Mouse (Mus musculus): Measurements from ENCODE around the gene Car2. TPM values are rescaled to one million over a fixed set of nuclear protein-coding genes. Genes with fewer than 3 reads are reported as not detected.
A peak's percentile ranks its signal among the peaks of the same experiment; 100 is the strongest.

Gene Car2
- polyA plus RNA-seq, 2 experiments, result 1,504 to 2,373 TPM

DNA sequence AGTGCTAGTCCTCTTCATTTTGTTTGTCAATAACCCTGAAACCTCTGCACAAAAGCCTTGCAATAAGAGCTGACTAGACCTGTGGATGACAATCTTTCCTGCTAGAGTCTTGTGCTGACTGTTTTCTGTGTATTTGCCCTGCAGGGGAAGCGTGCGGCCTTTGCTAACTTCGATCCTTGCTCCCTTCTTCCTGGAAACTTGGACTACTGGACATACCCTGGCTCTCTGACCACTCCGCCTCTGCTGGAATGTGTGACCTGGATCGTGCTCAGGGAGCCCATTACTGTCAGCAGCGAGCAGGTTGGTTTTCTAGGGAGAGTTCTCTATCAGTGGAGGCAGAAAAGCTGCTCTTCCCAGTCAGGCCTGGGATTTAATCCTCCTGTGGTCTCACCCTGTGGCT lies 11.7 kb downstream of the Car2 start:
- ATAC-seq (ENCODE audit: insufficient read depth), result no peak
- H3K27me3 ChIP-seq (ENCODE audit: control insufficient read depth, insufficient read depth, low read length), result no peaks in the 10 kb centered on the region
- peaks cover 0 to 2% of the 10 kb centered on the region in 2 experiments; a peak in 1 of 4 replicates for H3K4me1 ChIP-seq (replicated peaks; ENCODE audit: control insufficient read depth in 2 of 2, insufficient read depth in 2 of 2, low read length in 1 of 2)
- 90% methylated on average over 6 of the region's 6 CpGs for WGBS (ENCODE audit: insufficient replicate concordance)
- no peak overlapping the region for H3K4me2 ChIP-seq (ENCODE audit: low read depth)
- no peak for TF ChIP-seq CTCF (IDR thresholded peaks at IDR 0.05; ENCODE audit: low read depth)
- no peak for TF ChIP-seq EP300 (IDR thresholded peaks at IDR 0.05; ENCODE audit: low read depth)
- H3K4me3 ChIP-seq (ENCODE audit: insufficient read depth in 1 of 2, low read depth in 2 of 2, low read length in 2 of 2), result no peak overlapping the region
- DNase-seq (ENCODE audit: low read depth in 3 of 3, low spot score in 3 of 3), result no peak
- H3K9me3 ChIP-seq (ENCODE audit: control insufficient read depth, low read length), result no peaks in the 10 kb centered on the region
- H3K36me3 ChIP-seq (replicated peaks; ENCODE audit: control insufficient read depth, insufficient read depth, low read depth), result peaks cover 94% of the 10 kb centered on the region
- no peak overlapping the region; the same call in 1 of the 2 replicates for H3K27ac ChIP-seq
- H3K9ac ChIP-seq (replicated peaks), result no peak overlapping the region

DNA sequence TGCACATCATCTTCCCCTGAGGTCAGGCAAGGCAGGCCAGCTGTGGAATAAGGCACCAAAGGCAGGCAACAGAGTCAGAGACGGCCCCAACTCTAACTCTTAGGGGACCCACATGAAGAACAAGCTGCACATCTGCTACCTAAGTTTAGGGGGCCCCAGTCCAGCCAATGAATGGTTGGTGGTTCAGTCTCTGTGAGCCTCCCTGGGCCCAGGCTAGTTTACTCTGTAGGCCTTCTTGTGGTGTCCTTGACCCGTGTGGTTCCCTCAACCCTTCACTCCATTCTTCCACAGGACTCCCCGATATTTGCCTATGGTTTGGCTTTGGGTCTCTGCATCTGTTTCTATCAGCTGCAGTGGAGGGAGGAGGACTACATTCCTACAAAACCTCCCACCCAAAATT lies 17.3 kb downstream of the Car2 start:
- H3K4me2 ChIP-seq (ENCODE audit: low read depth), result no peak overlapping the region
- no peaks in the 10 kb centered on the region for H3K9me3 ChIP-seq (ENCODE audit: control insufficient read depth, low read length)
- no peak overlapping the region for H3K4me3 ChIP-seq (ENCODE audit: insufficient read depth in 1 of 2, low read depth in 2 of 2, low read length in 2 of 2)
- no peak for TF ChIP-seq CTCF (IDR thresholded peaks at IDR 0.05; ENCODE audit: low read depth)
- no peak for TF ChIP-seq EP300 (IDR thresholded peaks at IDR 0.05; ENCODE audit: low read depth)
- no peak overlapping the region for H3K9ac ChIP-seq (replicated peaks)
- no peaks in the 10 kb centered on the region for H3K4me1 ChIP-seq (replicated peaks; ENCODE audit: control insufficient read depth in 2 of 2, insufficient read depth in 2 of 2, low read length in 1 of 2)
- WGBS (ENCODE audit: insufficient replicate concordance), result 89% methylated on average over 3 of the region's 3 CpGs
- ATAC-seq (ENCODE audit: insufficient read depth) (peak; percentile 24), DNase-seq (ENCODE audit: low read depth in 3 of 3, low spot score in 3 of 3) (no peak)
- peaks cover 63% of the 10 kb centered on the region for H3K36me3 ChIP-seq (replicated peaks; ENCODE audit: control insufficient read depth, insufficient read depth, low read depth)
- no peak overlapping the region for H3K27ac ChIP-seq
- H3K27me3 ChIP-seq (ENCODE audit: control insufficient read depth, insufficient read depth, low read length), result no peaks in the 10 kb centered on the region

- Histone ChIP-seq H3K36me3 (replicated peaks; ENCODE audit: control insufficient read depth, insufficient read depth, low read depth) (peaks cover 55% of the 10 kb centered on the region), H3K27ac (peak overlapping the region; percentile 10; the same call in 1 of the 2 replicates)
- ATAC-seq (ENCODE audit: insufficient read depth), result no peak
Measured at GRCm38 (mm10) chr3:14904165-14904564, 18.1 kb downstream of the Car2 start.

GRCm38 (mm10) chr3:14907271-14907670 lies 21.2 kb downstream of the Car2 start:
- ATAC-seq (ENCODE audit: insufficient read depth) (no peak), DNase-seq (ENCODE audit: low read depth in 3 of 3, low spot score in 3 of 3) (no peak)
- WGBS (ENCODE audit: insufficient replicate concordance), result 79% methylated on average over 1 of the region's 1 CpGs
- H3K36me3 ChIP-seq (replicated peaks; ENCODE audit: control insufficient read depth, insufficient read depth, low read depth), result peaks cover 27% of the 10 kb centered on the region
- no peak overlapping the region for H3K4me3 ChIP-seq (ENCODE audit: insufficient read depth in 1 of 2, low read depth in 2 of 2, low read length in 2 of 2)
- H3K27ac ChIP-seq, result no peak overlapping the region
- H3K27me3 ChIP-seq (ENCODE audit: control insufficient read depth, insufficient read depth, low read length), result no peaks in the 10 kb centered on the region
- H3K4me1 ChIP-seq (replicated peaks; ENCODE audit: control insufficient read depth in 2 of 2, insufficient read depth in 2 of 2, low read length in 1 of 2), result no peaks in the 10 kb centered on the region; a peak in 1 of 4 replicates
- no peak overlapping the region for H3K9ac ChIP-seq (replicated peaks)
- TF ChIP-seq CTCF (IDR thresholded peaks at IDR 0.05; ENCODE audit: low read depth) (no peak), EP300 (IDR thresholded peaks at IDR 0.05; ENCODE audit: low read depth) (no peak)
- no peaks in the 10 kb centered on the region for H3K9me3 ChIP-seq (ENCODE audit: control insufficient read depth, low read length)
- no peak overlapping the region for H3K4me2 ChIP-seq (ENCODE audit: low read depth)

More at GRCm38 (mm10) chr3:14904165-14904564, 18.1 kb downstream of the Car2 start:
- WGBS (ENCODE audit: insufficient replicate concordance), result 67% methylated on average over 3 of the region's 3 CpGs
- H3K4me3 ChIP-seq (ENCODE audit: insufficient read depth in 1 of 2, low read depth in 2 of 2, low read length in 2 of 2), result no peak overlapping the region
- no peak for DNase-seq (ENCODE audit: low read depth in 3 of 3, low spot score in 3 of 3)
- no peaks in the 10 kb centered on the region for H3K9me3 ChIP-seq (ENCODE audit: control insufficient read depth, low read length)
- H3K27me3 ChIP-seq (ENCODE audit: control insufficient read depth, insufficient read depth, low read length), result no peaks in the 10 kb centered on the region
- TF ChIP-seq CTCF (IDR thresholded peaks at IDR 0.05; ENCODE audit: low read depth) (no peak), EP300 (IDR thresholded peaks at IDR 0.05; ENCODE audit: low read depth) (no peak)
- no peak overlapping the region for H3K4me2 ChIP-seq (ENCODE audit: low read depth)
- H3K4me1 ChIP-seq (replicated peaks; ENCODE audit: control insufficient read depth in 2 of 2, insufficient read depth in 2 of 2, low read length in 1 of 2), result no peaks in the 10 kb centered on the region
- no peak overlapping the region for H3K9ac ChIP-seq (replicated peaks)

DNA sequence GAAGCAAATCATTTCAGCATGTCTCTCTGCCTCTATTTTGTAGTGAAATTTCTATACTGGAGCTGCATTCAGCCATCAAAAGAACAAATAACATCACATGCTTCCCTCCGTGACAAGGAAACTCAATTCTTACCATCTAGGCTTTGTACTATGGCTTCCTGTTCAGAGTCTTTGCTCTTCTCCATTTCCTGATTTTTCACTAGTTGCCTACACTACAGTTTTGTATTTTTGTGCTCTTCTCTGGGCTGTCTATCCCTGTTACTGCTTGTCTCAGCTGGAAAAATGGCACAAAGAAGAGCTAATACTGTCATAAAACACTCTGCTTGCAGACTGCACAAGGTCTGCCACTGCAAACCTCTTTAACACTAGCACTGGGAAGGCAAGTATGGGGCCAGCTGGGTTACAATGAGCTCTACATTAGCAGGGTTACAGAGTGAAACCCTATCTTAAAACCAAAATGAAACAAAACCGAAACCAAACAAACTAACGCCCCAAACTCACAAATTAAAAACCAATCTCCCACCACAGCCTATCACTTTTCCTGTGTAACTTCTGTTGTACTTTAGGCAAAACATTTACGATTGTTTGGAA lies 26.0 kb downstream of the Car2 start:
- no peak overlapping the region for H3K27ac ChIP-seq
- peak overlapping the region; percentile 18; the same call in 1 of the 2 replicates for H3K4me2 ChIP-seq (ENCODE audit: low read depth)
- 0 out of 2 replicates have a peak overlapping the region, but pooled peaks have one; percentile 31 for H3K9ac ChIP-seq (replicated peaks)
- H3K27me3 ChIP-seq (ENCODE audit: control insufficient read depth, insufficient read depth, low read length), result no peaks in the 10 kb centered on the region
- no peaks in the 10 kb centered on the region; a peak in 1 of 4 replicates for H3K4me1 ChIP-seq (replicated peaks; ENCODE audit: control insufficient read depth in 2 of 2, insufficient read depth in 2 of 2, low read length in 1 of 2)
- 64% methylated on average over 4 of the region's 4 CpGs for WGBS (ENCODE audit: insufficient replicate concordance)
- ATAC-seq (ENCODE audit: insufficient read depth), result no peak
- no peak overlapping the region for H3K4me3 ChIP-seq (ENCODE audit: insufficient read depth in 1 of 2, low read depth in 2 of 2, low read length in 2 of 2)
- no peak for DNase-seq (ENCODE audit: low read depth in 3 of 3, low spot score in 3 of 3)
- H3K9me3 ChIP-seq (ENCODE audit: control insufficient read depth, low read length), result no peaks in the 10 kb centered on the region
- TF ChIP-seq EP300 (IDR thresholded peaks at IDR 0.05; ENCODE audit: low read depth) (no peak), CTCF (IDR thresholded peaks at IDR 0.05; ENCODE audit: low read depth) (no peak)
- H3K36me3 ChIP-seq (replicated peaks; ENCODE audit: control insufficient read depth, insufficient read depth, low read depth), result no peaks in the 10 kb centered on the region

Measured in liver, embryonic 14.5 days (tissue).